Mouse (Mus musculus): ENCODE measurements around the gene Noc2l. TPM values are rescaled to one million over a fixed set of nuclear protein-coding genes. Genes with fewer than 3 reads are reported as not detected.

The Noc2l gene
- total and polyA plus RNA-seq, 2 experiments: 16.4 to 35.8 TPM

DNA sequence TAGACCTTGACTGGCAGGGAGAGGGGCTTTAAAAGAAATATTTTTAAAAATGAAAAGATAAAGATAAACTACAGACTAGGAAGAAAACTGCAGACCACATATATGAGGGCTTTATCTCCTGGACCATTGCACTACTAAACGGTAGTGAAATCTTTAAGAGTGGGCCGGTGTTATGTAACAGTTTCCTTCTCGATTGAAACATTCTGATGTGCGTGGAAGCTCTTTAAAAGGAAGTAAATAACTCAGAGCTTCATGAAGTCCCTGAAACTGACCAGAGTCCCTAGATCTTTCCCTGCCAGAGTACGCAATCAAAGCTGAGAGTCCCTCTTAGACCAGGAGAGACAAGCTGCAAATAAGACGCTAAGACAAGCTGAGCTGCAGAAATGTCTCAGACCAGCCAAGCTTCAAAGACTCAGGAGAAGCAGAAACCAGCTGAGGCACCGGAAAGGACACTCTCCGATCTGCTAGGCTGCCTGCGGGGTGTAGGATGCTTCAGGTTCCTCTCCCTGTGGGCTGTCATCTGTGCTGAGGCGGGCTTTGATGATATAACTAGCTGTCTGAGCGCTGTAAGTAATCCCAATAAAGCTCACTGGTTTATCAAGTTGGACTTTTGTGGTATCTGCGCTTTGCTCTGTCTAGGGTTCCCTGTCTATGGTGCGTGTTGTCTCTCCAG lies 25.7 kb upstream of the Noc2l start:
- H3K79me2 ChIP-seq (ENCODE audit: control insufficient read depth, insufficient read depth, low read length): no peaks in the 10 kb centered on the region
- H3K36me3 ChIP-seq (ENCODE audit: control insufficient read depth, insufficient read depth, low read length): no peaks in the 10 kb centered on the region
- H3K4me3 ChIP-seq (ENCODE audit: insufficient read depth, low read depth, low read length): no peak overlapping the region
- H3K27ac ChIP-seq (replicated peaks; ENCODE audit: insufficient read depth, low read depth, low read length): no peak overlapping the region
- no peak overlapping the region for H3K9ac ChIP-seq (ENCODE audit: low read depth, low read length)
- no peak for DNase-seq (ENCODE audit: extremely low read depth, low read depth, low spot score)
- TF ChIP-seq POLR2A (IDR thresholded peaks at IDR 0.05; ENCODE audit: extremely low read depth, insufficient read depth, low read length) (no peak), CTCF (IDR thresholded peaks at IDR 0.05; ENCODE audit: low read depth, low read length) (no peak)
- H3K4me1 ChIP-seq (ENCODE audit: control insufficient read depth, insufficient read depth, low read length): peaks cover 4% of the 10 kb centered on the region; the same call in 1 of the 2 replicates
- 82% methylated on average over 13 of the region's 13 CpGs for WGBS
- H3K27me3 ChIP-seq (ENCODE audit: control insufficient read depth, insufficient read depth, low read length): no peaks in the 10 kb centered on the region

DNA sequence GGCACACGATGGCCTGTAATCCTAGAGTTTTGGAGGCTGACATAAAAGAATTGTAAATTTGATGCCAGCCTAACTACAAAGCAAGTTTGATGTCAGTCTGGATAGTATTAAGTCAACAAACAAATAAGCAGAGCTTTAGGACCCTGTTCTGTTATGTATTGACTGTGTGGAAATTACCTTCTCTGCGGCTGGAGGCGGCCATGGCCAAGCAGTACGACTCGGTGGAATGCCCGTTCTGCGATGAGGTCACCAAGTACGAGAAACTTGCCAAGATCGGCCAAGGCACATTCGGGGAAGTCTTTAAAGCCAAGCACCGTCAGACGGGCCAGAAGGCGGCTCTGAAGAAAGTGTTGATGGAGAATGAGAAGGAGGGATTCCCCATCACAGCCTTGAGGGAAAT lies 22.7 kb upstream of the Noc2l start:
- Histone ChIP-seq H3K27me3 (ENCODE audit: control insufficient read depth, insufficient read depth, low read length) (no peaks in the 10 kb centered on the region; the same call in 1 of the 2 replicates), H3K36me3 (ENCODE audit: control insufficient read depth, insufficient read depth, low read length) (no peaks in the 10 kb centered on the region), H3K4me1 (ENCODE audit: control insufficient read depth, insufficient read depth, low read length) (no peaks in the 10 kb centered on the region), H3K4me3 (ENCODE audit: insufficient read depth, low read depth, low read length) (no peak overlapping the region), H3K79me2 (ENCODE audit: control insufficient read depth, insufficient read depth, low read length) (no peaks in the 10 kb centered on the region), H3K9ac (ENCODE audit: low read depth, low read length) (no peak overlapping the region), H3K27ac (replicated peaks; ENCODE audit: insufficient read depth, low read depth, low read length) (no peak overlapping the region)
- TF ChIP-seq POLR2A (IDR thresholded peaks at IDR 0.05; ENCODE audit: extremely low read depth, insufficient read depth, low read length) (no peak), CTCF (IDR thresholded peaks at IDR 0.05; ENCODE audit: low read depth, low read length) (no peak)
- WGBS: 94% methylated on average over 13 of the region's 13 CpGs
- DNase-seq (ENCODE audit: extremely low read depth, low read depth, low spot score): no peak

DNA sequence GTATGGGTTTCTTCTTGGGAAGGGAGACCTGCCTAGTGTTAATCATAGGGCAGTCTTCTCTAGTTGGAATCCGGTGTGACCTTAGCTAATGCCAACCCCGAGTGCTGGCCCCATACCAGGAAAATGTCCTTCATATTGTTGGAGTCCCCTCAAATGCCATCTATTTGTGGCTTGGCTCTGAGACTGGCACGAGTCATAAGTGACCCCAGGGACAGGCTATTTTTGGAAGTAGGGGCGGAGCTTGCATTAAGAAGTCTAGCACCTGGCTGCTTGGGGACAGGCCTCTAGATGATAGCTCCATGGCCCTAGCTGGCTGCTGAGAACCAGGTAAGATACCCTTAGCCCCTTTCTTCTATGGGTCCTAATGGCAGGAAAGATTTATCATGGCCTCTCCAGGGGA lies 20.2 kb upstream of the Noc2l start, which contains the start of gene Perm1:
TSS of gene Perm1 (plus strand) at position 220 of the 400 bp plus-strand sequence.
- DNase-seq (ENCODE audit: extremely low read depth, low read depth, low spot score): no peak
- Histone ChIP-seq H3K4me3 (ENCODE audit: insufficient read depth, low read depth, low read length) (no peak within 1 kb of the TSS), H3K27me3 (ENCODE audit: control insufficient read depth, insufficient read depth, low read length) (no peaks in the 10 kb centered on the region; the same call in 1 of the 2 replicates), H3K4me1 (ENCODE audit: control insufficient read depth, insufficient read depth, low read length) (no peaks in the 10 kb centered on the region), H3K36me3 (ENCODE audit: control insufficient read depth, insufficient read depth, low read length) (no peaks in the 10 kb centered on the region), H3K27ac (replicated peaks; ENCODE audit: insufficient read depth, low read depth, low read length) (no peak within 1 kb of the TSS), H3K9ac (ENCODE audit: low read depth, low read length) (no peak within 1 kb of the TSS), H3K79me2 (ENCODE audit: control insufficient read depth, insufficient read depth, low read length) (no peaks in the 10 kb centered on the region)
- WGBS: 74% methylated on average over 4 of the region's 4 CpGs
- no peak for TF ChIP-seq POLR2A (IDR thresholded peaks at IDR 0.05; ENCODE audit: extremely low read depth, insufficient read depth, low read length)
- TF ChIP-seq CTCF (IDR thresholded peaks at IDR 0.05; ENCODE audit: low read depth, low read length): no peak

DNA sequence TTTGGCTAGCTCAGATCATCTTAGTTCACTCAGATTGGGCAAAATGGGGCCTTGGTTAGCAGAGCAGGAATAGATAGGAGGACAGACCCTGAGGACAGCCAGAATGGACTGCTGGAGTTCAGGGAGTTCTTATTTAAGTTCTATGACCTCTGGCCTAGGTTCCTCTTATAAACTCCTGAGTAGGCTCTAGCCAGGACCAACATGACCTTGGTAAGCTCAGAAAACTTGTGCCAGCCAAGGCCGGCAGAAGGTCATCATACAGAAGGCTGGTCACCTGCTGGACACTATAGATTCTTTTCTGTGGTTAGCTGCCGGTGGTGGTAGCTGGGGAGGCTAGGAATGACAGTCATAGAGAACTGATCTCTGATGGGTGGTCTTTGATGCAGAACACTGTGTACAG lies 19.6 kb upstream of the Noc2l start:
- no peak for TF ChIP-seq POLR2A (IDR thresholded peaks at IDR 0.05; ENCODE audit: extremely low read depth, insufficient read depth, low read length)
- no peak for TF ChIP-seq CTCF (IDR thresholded peaks at IDR 0.05; ENCODE audit: low read depth, low read length)
- H3K27ac ChIP-seq (replicated peaks; ENCODE audit: insufficient read depth, low read depth, low read length): no peak overlapping the region
- no peaks in the 10 kb centered on the region for H3K36me3 ChIP-seq (ENCODE audit: control insufficient read depth, insufficient read depth, low read length)
- H3K27me3 ChIP-seq (ENCODE audit: control insufficient read depth, insufficient read depth, low read length): no peaks in the 10 kb centered on the region; the same call in 1 of the 2 replicates
- WGBS: 77% methylated on average over 2 of the region's 2 CpGs
- no peak for DNase-seq (ENCODE audit: extremely low read depth, low read depth, low spot score)
- H3K4me1 ChIP-seq (ENCODE audit: control insufficient read depth, insufficient read depth, low read length): no peaks in the 10 kb centered on the region
- H3K4me3 ChIP-seq (ENCODE audit: insufficient read depth, low read depth, low read length): no peak overlapping the region
- no peaks in the 10 kb centered on the region for H3K79me2 ChIP-seq (ENCODE audit: control insufficient read depth, insufficient read depth, low read length)
- no peak overlapping the region for H3K9ac ChIP-seq (ENCODE audit: low read depth, low read length)

DNA sequence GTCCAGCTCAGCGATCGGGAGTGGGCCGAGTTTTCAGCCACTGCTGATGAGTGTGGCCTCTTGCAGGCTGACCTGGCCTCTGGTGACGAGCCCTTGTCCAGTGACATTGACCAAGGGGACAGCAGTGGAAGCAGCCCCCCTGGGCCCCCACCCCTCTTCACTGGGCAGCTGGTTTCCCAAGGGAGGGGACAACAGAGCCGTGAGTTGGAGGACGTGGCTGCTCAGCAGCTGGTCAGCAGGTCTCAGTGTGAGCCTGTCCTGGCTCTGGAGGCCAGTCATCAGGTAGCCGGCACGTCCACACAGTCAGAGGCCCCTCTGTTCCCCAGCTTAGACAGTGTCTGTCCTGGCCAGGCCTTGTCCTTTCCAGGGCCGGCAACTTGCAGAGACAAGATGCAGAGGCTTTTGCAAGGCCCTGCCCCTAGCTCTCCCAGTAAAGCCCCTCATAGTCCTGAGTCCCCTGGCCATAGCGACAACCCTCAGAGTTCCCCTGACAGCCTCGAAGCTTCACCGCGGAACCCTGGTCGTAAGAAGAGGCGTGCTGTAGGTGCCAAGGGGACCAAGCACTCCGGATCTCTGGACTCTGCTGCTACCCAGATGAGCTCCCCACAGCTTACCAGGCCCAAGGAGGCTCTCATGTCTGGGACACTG lies 18.7 kb upstream of the Noc2l start:
- no peak overlapping the region for H3K9ac ChIP-seq (ENCODE audit: low read depth, low read length)

DNA sequence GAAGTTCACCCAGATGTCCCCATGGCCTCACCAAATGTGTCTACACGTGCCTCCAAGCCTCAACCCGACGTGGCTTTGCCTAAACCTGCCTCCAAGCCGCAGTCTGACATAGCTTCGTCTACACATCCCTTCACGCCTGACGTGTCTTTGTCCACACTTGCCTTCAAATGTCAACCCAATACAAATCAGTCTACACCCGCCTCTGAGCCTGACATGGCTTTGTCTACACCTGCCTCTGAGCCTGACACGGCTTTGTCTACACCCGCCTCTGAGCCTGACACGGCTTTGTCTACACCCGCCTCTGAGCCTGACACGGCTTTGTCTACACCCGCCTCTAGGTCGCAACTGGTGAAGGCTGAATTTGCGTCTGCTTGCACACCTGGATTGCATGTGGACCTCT lies 18.0 kb upstream of the Noc2l start:
- no peak overlapping the region for H3K4me3 ChIP-seq (ENCODE audit: insufficient read depth, low read depth, low read length)
- no peak overlapping the region for H3K27ac ChIP-seq (replicated peaks; ENCODE audit: insufficient read depth, low read depth, low read length)
- no peak overlapping the region for H3K9ac ChIP-seq (ENCODE audit: low read depth, low read length)

More for the DNA sequence above, 18.7 kb upstream of the Noc2l start:
- DNase-seq (ENCODE audit: extremely low read depth, low read depth, low spot score): no peak
- no peak overlapping the region for H3K4me3 ChIP-seq (ENCODE audit: insufficient read depth, low read depth, low read length)
- H3K79me2 ChIP-seq (ENCODE audit: control insufficient read depth, insufficient read depth, low read length): no peaks in the 10 kb centered on the region
- no peak overlapping the region for H3K27ac ChIP-seq (replicated peaks; ENCODE audit: insufficient read depth, low read depth, low read length)
- no peaks in the 10 kb centered on the region; the same call in 1 of the 2 replicates for H3K27me3 ChIP-seq (ENCODE audit: control insufficient read depth, insufficient read depth, low read length)
- 91% methylated on average over 16 of the region's 16 CpGs for WGBS
- H3K36me3 ChIP-seq (ENCODE audit: control insufficient read depth, insufficient read depth, low read length): no peaks in the 10 kb centered on the region
- TF ChIP-seq CTCF (IDR thresholded peaks at IDR 0.05; ENCODE audit: low read depth, low read length) (no peak), POLR2A (IDR thresholded peaks at IDR 0.05; ENCODE audit: extremely low read depth, insufficient read depth, low read length) (no peak)
- H3K4me1 ChIP-seq (ENCODE audit: control insufficient read depth, insufficient read depth, low read length): no peaks in the 10 kb centered on the region

More for the DNA sequence above, 18.0 kb upstream of the Noc2l start:
- Histone ChIP-seq H3K36me3 (ENCODE audit: control insufficient read depth, insufficient read depth, low read length) (no peaks in the 10 kb centered on the region), H3K79me2 (ENCODE audit: control insufficient read depth, insufficient read depth, low read length) (no peaks in the 10 kb centered on the region), H3K27me3 (ENCODE audit: control insufficient read depth, insufficient read depth, low read length) (no peaks in the 10 kb centered on the region; the same call in 1 of the 2 replicates), H3K4me1 (ENCODE audit: control insufficient read depth, insufficient read depth, low read length) (no peaks in the 10 kb centered on the region)
- TF ChIP-seq POLR2A (IDR thresholded peaks at IDR 0.05; ENCODE audit: extremely low read depth, insufficient read depth, low read length) (no peak), CTCF (IDR thresholded peaks at IDR 0.05; ENCODE audit: low read depth, low read length) (no peak)
- no peak for DNase-seq (ENCODE audit: extremely low read depth, low read depth, low spot score)
- WGBS: 85% methylated on average over 16 of the region's 16 CpGs

All from liver, adult 2 months (tissue).